Mouse (Mus musculus) lung, adult 2 months (tissue): Measurements from ENCODE around the gene Batf. TPM values are rescaled to one million over a fixed set of nuclear protein-coding genes. Genes with fewer than 3 reads are reported as not detected.

Experiments used
- DNase-seq: peaks from one replicate; pipeline ENCODE4 v3.0.0; 2022
- H3K4me1 ChIP-seq: fragments of 200-500 bp; 2 replicates; pipeline ENCODE4 v1.6.1; 2011; ENCODE audit warnings: low read length; ENCODE audit not compliant: control insufficient read depth, insufficient read depth
- H3K4me3 ChIP-seq: fragments of 200-500 bp; replicated peaks from 2 replicates; pipeline ENCODE3; 2011; ENCODE audit warnings: low read depth, mild to moderate bottlenecking, control low read depth, low read length; ENCODE audit errors: extremely low read depth
- CTCF ChIP-seq: fragments of 200-500 bp; IDR thresholded peaks from 2 replicates; pipeline ENCODE4 v1.5.1; 2011; ENCODE audit warnings: mild to moderate bottlenecking, low read length, control low read depth; ENCODE audit not compliant: insufficient read depth
- POLR2A ChIP-seq: fragments of 200-500 bp; IDR thresholded peaks from 2 replicates; pipeline ENCODE4 v1.6.1; 2011; ENCODE audit warnings: low read depth, mild to moderate bottlenecking, control low read depth, low read length, borderline replicate concordance; ENCODE audit errors: extremely low read depth
- WGBS: fragments of 180-500 bp; shearing (Covaris S2); methylation state at CpG from one replicate; pipeline ENCODE4 v1.1.7; 2018; 5-methylcytosine and 5-hydroxymethylcytosine counted together
- polyA plus RNA-seq: library from polyadenylated mRNA; depleted of rRNA; stranded (reverse); fragments of >200 nt; gene quantifications from 2 replicates; pipeline ENCODE4 v1.2.3, GENCODE M21; 2012; rRNA removed

Gene Batf
- polyA plus RNA-seq, 1 experiment = 8.7 TPM

DNA sequence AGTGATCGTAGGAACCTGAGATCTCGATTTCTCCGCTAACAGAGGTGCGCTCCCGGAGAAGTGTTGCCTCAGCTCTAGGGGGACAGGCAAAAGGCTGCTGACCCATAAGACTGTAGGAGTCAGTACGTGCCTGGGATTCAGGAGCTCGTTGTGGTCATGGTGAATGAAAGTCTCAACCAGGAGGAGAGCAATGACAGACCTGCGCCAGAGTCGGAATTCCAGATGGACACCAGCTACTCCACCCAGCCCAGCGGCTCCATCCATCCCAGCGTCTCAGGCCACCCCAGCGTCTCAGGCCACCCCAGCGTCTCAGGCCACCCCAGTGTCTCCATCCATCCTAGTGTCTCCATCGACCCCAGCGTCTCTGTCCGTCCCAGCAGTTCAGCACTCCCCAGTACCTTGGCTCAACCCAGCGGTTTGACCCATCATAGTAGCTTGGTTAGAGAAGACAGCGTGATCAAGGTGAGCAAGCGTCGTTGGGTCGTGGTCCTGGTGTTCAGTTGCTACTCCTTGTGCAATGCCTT, 60.3 kb downstream of the Batf start:
- peak overlapping the region; percentile 65 for H3K4me3 ChIP-seq
- H3K4me1 ChIP-seq = peaks cover 2% of the 10 kb centered on the region; the same call in 1 of the 2 replicates
- TF ChIP-seq CTCF = no peak
- TF ChIP-seq POLR2A = no peak
- DNase-seq = no peak
- WGBS = 21% methylated on average over 21 of the region's 21 CpGs

GRCm38 (mm10) chr12:85747343-85747742, 60.9 kb downstream of the Batf start:
- TF ChIP-seq CTCF = no peak
- no peak for TF ChIP-seq POLR2A
- peak; percentile 24 for DNase-seq
- H3K4me3 ChIP-seq = peak overlapping the region; percentile 2
- WGBS = 72% methylated on average over 10 of the region's 10 CpGs
- H3K4me1 ChIP-seq = peaks cover 2% of the 10 kb centered on the region; the same call in 1 of the 2 replicates

- TF ChIP-seq CTCF = no peak
- no peak for TF ChIP-seq POLR2A
- WGBS = 89% methylated on average over 9 of the region's 9 CpGs
- Histone ChIP-seq H3K4me1 (peaks cover 2% of the 10 kb centered on the region; the same call in 1 of the 2 replicates), H3K4me3 (no peak overlapping the region)
- DNase-seq = no peak
Measured at GRCm38 (mm10) chr12:85749861-85750260, 63.4 kb downstream of the Batf start.

GRCm38 (mm10) chr12:85752116-85752515, 65.6 kb downstream of the Batf start:
- TF ChIP-seq POLR2A (no peak), CTCF (no peak)
- Histone ChIP-seq H3K4me3 (no peak overlapping the region), H3K4me1 (peaks cover under 1% of the 10 kb centered on the region; the same call in 1 of the 2 replicates)
- 75% methylated on average over 6 of the region's 6 CpGs for WGBS
- DNase-seq = no peak

DNA sequence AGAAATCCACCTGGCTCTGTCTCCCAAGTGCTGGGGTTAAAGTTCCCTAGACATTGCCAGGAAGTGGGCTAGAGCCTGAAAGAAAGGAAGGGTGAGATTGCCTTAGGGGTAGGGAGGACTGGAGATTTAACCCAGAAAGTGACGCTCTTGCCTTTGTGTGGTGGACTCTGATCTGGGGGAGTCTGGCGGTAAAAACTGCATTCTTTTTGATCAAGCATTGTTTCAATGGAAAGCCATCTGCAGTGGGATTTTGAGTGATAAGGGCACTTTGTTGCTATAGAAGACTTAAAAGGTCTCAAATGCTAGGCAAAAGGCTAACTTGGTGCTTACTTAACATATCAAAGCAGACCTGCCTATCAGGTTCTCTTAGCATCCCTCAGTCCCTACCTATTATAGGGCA, 66.8 kb downstream of the Batf start:
- DNase-seq = no peak
- no peaks in the 10 kb centered on the region; the same call in 1 of the 2 replicates for H3K4me1 ChIP-seq
- H3K4me3 ChIP-seq = no peak overlapping the region
- TF ChIP-seq POLR2A (no peak), CTCF (no peak)
- 77% methylated on average over 2 of the region's 2 CpGs for WGBS

GRCm38 (mm10) chr12:85754611-85755265, 68.3 kb downstream of the Batf start:
- H3K4me1 ChIP-seq = no peaks in the 10 kb centered on the region; the same call in 1 of the 2 replicates
- H3K4me3 ChIP-seq = no peak overlapping the region
- no peak for TF ChIP-seq POLR2A
- TF ChIP-seq CTCF = no peak
- no peak for DNase-seq
- 62% methylated on average over 5 of the region's 5 CpGs for WGBS

- Histone ChIP-seq H3K4me1 (no peaks in the 10 kb centered on the region; the same call in 1 of the 2 replicates), H3K4me3 (no peak overlapping the region)
- TF ChIP-seq CTCF = no peak
- TF ChIP-seq POLR2A = no peak
- no peak for DNase-seq
- 76% methylated on average over 3 of the region's 3 CpGs for WGBS
Measured at GRCm38 (mm10) chr12:85756455-85756854, 70.0 kb downstream of the Batf start.

DNA sequence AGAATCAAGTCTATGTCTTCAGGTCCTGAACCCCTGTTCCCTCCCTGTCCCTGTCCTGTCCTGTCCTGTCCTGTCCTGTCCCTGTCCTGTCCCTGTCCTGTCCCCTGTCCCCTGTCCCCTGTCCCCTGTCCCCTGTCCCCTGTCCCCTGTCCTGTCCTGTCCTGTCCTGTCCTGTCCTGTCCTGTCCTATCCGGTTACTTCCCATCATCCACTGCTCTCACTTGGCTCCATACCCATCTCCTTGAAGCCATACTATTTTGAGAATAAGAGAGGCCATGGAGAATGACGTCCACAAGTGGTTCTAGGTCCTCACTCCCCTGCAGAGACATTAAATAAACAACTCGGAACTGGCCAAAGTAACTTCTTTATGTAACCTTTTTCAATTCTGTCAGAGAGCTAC, 70.6 kb downstream of the Batf start:
- no peaks in the 10 kb centered on the region; the same call in 1 of the 2 replicates for H3K4me1 ChIP-seq
- WGBS = 53% methylated on average over 3 of the region's 3 CpGs
- no peak for TF ChIP-seq CTCF
- DNase-seq = no peak
- no peak overlapping the region for H3K4me3 ChIP-seq

Other genes with a start within 250 kb of the Batf start
- gene Fos, start 212.8 kb upstream of the Batf start, polyA plus RNA-seq = 37.8 and 55.0 TPM in 2 replicates
- gene Jdp2, start 87.6 kb upstream of the Batf start, polyA plus RNA-seq = 21.6 and 30.9 TPM in 2 replicates
- gene Flvcr2, start 59.9 kb downstream of the Batf start, polyA plus RNA-seq = 11.6 and 12.7 TPM in 2 replicates
- 26.5 and 35.6 TPM in 2 replicates for gene Erg28, start 137.9 kb downstream of the Batf start, polyA plus RNA-seq
- gene Ttll5, start 138.0 kb downstream of the Batf start, polyA plus RNA-seq = 11.1 and 11.7 TPM in 2 replicates